Mouse (Mus musculus) CH12.LX (cell line): ENCODE results near the gene Galnt6. TPM values are rescaled to one million over a fixed set of nuclear protein-coding genes. Genes with fewer than 3 reads are reported as not detected.
A peak's percentile ranks its signal among the peaks of the same experiment; 100 is the strongest.

Experiments used
- DNase-seq: peaks from one replicate; pipeline ENCODE4 v3.0.0-alpha.2; 2013; ENCODE audit errors: extremely low read depth
- H3K27ac ChIP-seq: 2 replicates; pipeline ENCODE4 v1.5.1; 2012; ENCODE audit warnings: low read depth, mild to moderate bottlenecking, control low read depth, moderate library complexity; ENCODE audit not compliant: insufficient read depth
- H3K27me3 ChIP-seq: replicated peaks from 2 replicates; pipeline ENCODE3; 2012; ENCODE audit warnings: inconsistent platforms
- H3K36me3 ChIP-seq, 2 experiments: replicated peaks in 1 of 2; 2 replicates each; pipeline versions ENCODE3 to v1.6.1; 2012; ENCODE audit warnings: inconsistent platforms in 1 of 2, low read length in 1 of 2, mild to moderate bottlenecking in 1 of 2, mixed read lengths in 1 of 2, moderate library complexity in 1 of 2; ENCODE audit not compliant: control insufficient read depth in 1 of 2, insufficient read depth in 1 of 2
- H3K4me1 ChIP-seq, 2 experiments: 2 replicates each; pipeline ENCODE4 v1.6.1; 2012; ENCODE audit warnings: inconsistent platforms in 1 of 2, moderate library complexity in 1 of 2; ENCODE audit not compliant: insufficient read depth in 2 of 2, control insufficient read depth in 1 of 2
- H3K4me2 ChIP-seq: 2 replicates; pipeline ENCODE4 v1.6.1; 2012; ENCODE audit warnings: low read depth, mild to moderate bottlenecking, control low read depth; ENCODE audit not compliant: poor library complexity, insufficient read depth, severe bottlenecking
- H3K4me3 ChIP-seq, 3 experiments: fragments of 150-350 bp in 1 of 3; sonication (generic) in 1 of 3; replicated peaks in 1 of 3; 2 replicates each; pipeline versions ENCODE3 to v1.5.1; 2011 to 2012; ENCODE audit warnings: low read depth in 2 of 3, low read length in 2 of 3, mild to moderate bottlenecking in 2 of 3, moderate library complexity in 2 of 3, control low read depth in 1 of 3, improper control_type of control experiment in 1 of 3, inconsistent platforms in 1 of 3, mixed read lengths in 1 of 3; ENCODE audit not compliant: poor library complexity in 1 of 3
- H3K79me2 ChIP-seq: replicated peaks from 2 replicates; pipeline ENCODE4 v1.6.1; 2012; ENCODE audit warnings: mild to moderate bottlenecking, moderate library complexity; ENCODE audit not compliant: control insufficient read depth, poor library complexity, insufficient read depth, severe bottlenecking; ENCODE audit errors: extremely low read depth
- H3K9ac ChIP-seq: 2 replicates; pipeline ENCODE4 v1.6.1; 2012; ENCODE audit warnings: low read depth, mild to moderate bottlenecking, control low read depth, moderate library complexity; ENCODE audit not compliant: insufficient read depth
- H3K9me3 ChIP-seq: replicated peaks from 2 replicates; pipeline ENCODE3; 2012; ENCODE audit warnings: low read length, inconsistent platforms, mixed read lengths
- CHD1 ChIP-seq: IDR thresholded peaks from 2 replicates; pipeline ENCODE4 v1.6.1; 2012; ENCODE audit warnings: low read depth, low read length, improper control_type of control experiment, inconsistent platforms
- CHD2 ChIP-seq: IDR thresholded peaks from 2 replicates; pipeline ENCODE4 v1.6.1; 2011; ENCODE audit warnings: low read length, improper control_type of control experiment
- CTCF ChIP-seq, 2 experiments: IDR thresholded peaks in 1 of 2; conservative IDR thresholded peaks in 1 of 2; 2 replicates each; pipeline ENCODE4 v1.5.1; 2011 to 2012; ENCODE audit warnings: low read depth in 2 of 2, low read length in 2 of 2, improper control_type of control experiment in 1 of 2, inconsistent platforms in 1 of 2, mild to moderate bottlenecking in 1 of 2, moderate library complexity in 1 of 2
- E2F4 ChIP-seq: IDR thresholded peaks from 2 replicates; pipeline ENCODE4 v1.6.1; 2011; ENCODE audit warnings: low read depth, low read length, improper control_type of control experiment; ENCODE audit not compliant: insufficient replicate concordance
- ELF1 ChIP-seq: IDR thresholded peaks from 2 replicates; pipeline ENCODE4 v1.6.1; 2014; ENCODE audit warnings: low read depth, mild to moderate bottlenecking, inconsistent platforms, low read length, improper control_type of control experiment
- EP300 ChIP-seq: IDR thresholded peaks from 2 replicates; pipeline ENCODE4 v1.6.1; 2011; ENCODE audit warnings: low read length, improper control_type of control experiment
- ETS1 ChIP-seq: conservative IDR thresholded peaks from 2 replicates; pipeline ENCODE4 v1.6.1; 2012; ENCODE audit warnings: low read depth, mild to moderate bottlenecking, inconsistent platforms, low read length, improper control_type of control experiment, moderate library complexity
- GABPA ChIP-seq: IDR thresholded peaks from 2 replicates; pipeline ENCODE4 v1.6.1; 2012; ENCODE audit warnings: low read depth, low read length, improper control_type of control experiment, inconsistent platforms; ENCODE audit not compliant: insufficient replicate concordance
- JUN ChIP-seq: IDR thresholded peaks from 2 replicates; pipeline ENCODE4 v1.6.1; 2011; ENCODE audit warnings: low read depth, mild to moderate bottlenecking, low read length, improper control_type of control experiment, moderate library complexity; ENCODE audit not compliant: insufficient read depth
- JUND ChIP-seq: conservative IDR thresholded peaks from 2 replicates; pipeline ENCODE4 v1.6.1; 2011; ENCODE audit warnings: low read depth, low read length, improper control_type of control experiment
- KAT2A ChIP-seq: IDR thresholded peaks from 2 replicates; pipeline ENCODE4 v1.6.1; 2012; ENCODE audit warnings: low read length, improper control_type of control experiment, inconsistent platforms; ENCODE audit not compliant: insufficient replicate concordance
- MAFK ChIP-seq: IDR thresholded peaks from 2 replicates; pipeline ENCODE4 v1.6.1; 2011; ENCODE audit warnings: low read length, improper control_type of control experiment; ENCODE audit not compliant: insufficient replicate concordance
- MAX ChIP-seq: IDR thresholded peaks from 2 replicates; pipeline ENCODE4 v1.6.1; 2011; ENCODE audit warnings: low read length, improper control_type of control experiment
- MAZ ChIP-seq: IDR thresholded peaks from 2 replicates; pipeline ENCODE4 v1.6.1; 2012; ENCODE audit warnings: low read depth, mild to moderate bottlenecking, inconsistent platforms, low read length, improper control_type of control experiment, moderate library complexity
- MEF2A ChIP-seq: IDR thresholded peaks from 2 replicates; pipeline ENCODE4 v1.6.1; 2014; ENCODE audit warnings: low read depth, mild to moderate bottlenecking, inconsistent platforms, low read length, improper control_type of control experiment, borderline replicate concordance
- MXI1 ChIP-seq: IDR thresholded peaks from 2 replicates; pipeline ENCODE4 v1.6.1; 2011; ENCODE audit warnings: mild to moderate bottlenecking, low read depth, low read length, improper control_type of control experiment
- MYC ChIP-seq: IDR thresholded peaks from 2 replicates; pipeline ENCODE4 v1.6.1; 2011; ENCODE audit warnings: low read depth, mild to moderate bottlenecking, improper control_type of control experiment, low read length
- NELFE ChIP-seq: IDR thresholded peaks from 2 replicates; pipeline ENCODE4 v1.6.1; 2011; ENCODE audit warnings: low read depth, low read length, improper control_type of control experiment
- NRF1 ChIP-seq: IDR thresholded peaks from 2 replicates; pipeline ENCODE4 v1.6.1; 2014; ENCODE audit warnings: low read depth, mild to moderate bottlenecking, inconsistent platforms, low read length, improper control_type of control experiment, moderate library complexity
- POLR2A ChIP-seq: IDR thresholded peaks from 2 replicates; pipeline ENCODE4 v1.6.1; 2011; ENCODE audit warnings: low read depth, mild to moderate bottlenecking, improper control_type of control experiment, low read length
- POLR2AphosphoS2 ChIP-seq: IDR thresholded peaks from 2 replicates; pipeline ENCODE4 v1.6.1; 2011; ENCODE audit warnings: low read depth, low read length, improper control_type of control experiment
- RAD21 ChIP-seq: IDR thresholded peaks from 2 replicates; pipeline ENCODE4 v1.6.1; 2011; ENCODE audit warnings: low read depth, mild to moderate bottlenecking, low read length, improper control_type of control experiment, moderate library complexity
- RCOR1 ChIP-seq: conservative IDR thresholded peaks from 2 replicates; pipeline ENCODE4 v1.6.1; 2012; ENCODE audit warnings: low read depth, mild to moderate bottlenecking, inconsistent platforms, low read length, improper control_type of control experiment
- SMC3 ChIP-seq: IDR thresholded peaks from 2 replicates; pipeline ENCODE4 v1.6.1; 2011; ENCODE audit warnings: low read depth, low read length, improper control_type of control experiment
- TBP ChIP-seq: conservative IDR thresholded peaks from 2 replicates; pipeline ENCODE4 v1.6.1; 2011; ENCODE audit warnings: low read depth, low read length, improper control_type of control experiment
- TCF12 ChIP-seq: IDR thresholded peaks from 2 replicates; pipeline ENCODE4 v1.6.1; 2014; ENCODE audit warnings: low read depth, mild to moderate bottlenecking, inconsistent platforms, low read length, improper control_type of control experiment
- UBTF ChIP-seq: IDR thresholded peaks from 2 replicates; pipeline ENCODE4 v1.6.1; 2012; ENCODE audit warnings: low read depth, mild to moderate bottlenecking, inconsistent platforms, low read length, improper control_type of control experiment, moderate library complexity
- USF1 ChIP-seq: IDR thresholded peaks from 2 replicates; pipeline ENCODE4 v1.6.1; 2014; ENCODE audit warnings: low read depth, mild to moderate bottlenecking, inconsistent platforms, low read length, improper control_type of control experiment
- ZKSCAN1 ChIP-seq: IDR thresholded peaks from 2 replicates; pipeline ENCODE4 v1.6.1; 2012; ENCODE audit warnings: low read depth, inconsistent platforms, low read length, improper control_type of control experiment, borderline replicate concordance
- ZNF384 ChIP-seq: IDR thresholded peaks from 2 replicates; pipeline ENCODE4 v1.6.1; 2012; ENCODE audit warnings: low read depth, low read length, improper control_type of control experiment, inconsistent platforms
- dilution Hi-C: fragments of 300-500 bp; cut with MboI; formaldehyde crosslinking; loops from 2 replicates; pipeline ENCODE4 v1.14.3; 2020; ENCODE audit warnings: low sequenced_read_pairs; ENCODE audit not compliant: extremely low pct_unique_long_range_greater_than_20kb, extremely low pct_ligation_motif_present
- in situ Hi-C: fragments of 300-500 bp; cut with MboI; formaldehyde crosslinking; loops from 3 replicates; pipeline ENCODE4 v1.14.3; 2019; ENCODE audit warnings: low sequenced_read_pairs, low pct_ligation_motif_present, low pct_unique_long_range_greater_than_20kb, mixed read lengths
- polyA plus RNA-seq: library from polyadenylated mRNA; unstranded; fragments of >175 nt; gene quantifications from 2 replicates; pipeline ENCODE4 v1.2.1, GENCODE M21; 2012; ENCODE audit warnings: low read depth; ENCODE audit not compliant: insufficient read length
- total RNA-seq, 2 experiments: library from RNA; depleted of rRNA; stranded (reverse); fragments of 300-350 nt in 1 of 2; fragments of >200 nt in 1 of 2; gene quantifications; 2 replicates each; pipeline ENCODE4 v1.2.3; 2012 to 2014

The Galnt6 gene
- total and polyA plus RNA-seq, 3 experiments, result 0.58 to 5.0 (median 2.0) TPM

GRCm38 (mm10) chr15:100762649-100763048, 33.5 kb upstream of the Galnt6 start:
- no peak for DNase-seq
- in situ Hi-C loops, result loop anchor here (5.0 to 10.0 kb wide), 3 partner anchors 55 to 242 kb away; no protein-coding TSS in a partner anchor

GRCm38 (mm10) chr15:100761419-100762185, 32.4 kb upstream of the Galnt6 start, which contains the start of gene Slc4a8:
Slc4a8 (plus strand) TSS chr15:100761747.
- dilution Hi-C loops (no loop called here), in situ Hi-C loops (loop anchor here (5.0 to 10.0 kb wide), 3 partner anchors 56 to 243 kb away; no protein-coding TSS in a partner anchor)
- Histone ChIP-seq H3K36me3 (no peaks in the 10 kb centered on the region), H3K79me2 (no peaks in the 10 kb centered on the region), H3K9ac (peak within 1 kb of the TSS; percentile 73), H3K4me3 (peak within 1 kb of the TSS; percentile 63 to 77 (median 69)), H3K27me3 (peaks cover 3% of the 10 kb centered on the region), H3K4me2 (peak within 1 kb of the TSS; percentile 91), H3K27ac (peak within 1 kb of the TSS; percentile 71), H3K9me3 (no peaks in the 10 kb centered on the region), H3K4me1 (peaks cover 14 to 44% of the 10 kb centered on the region in 2 experiments)
- DNase-seq, result peak; percentile 94
- TF ChIP-seq UBTF (peak; percentile 90), RCOR1 (0 out of 2 replicates have a peak, but pooled peaks have one; percentile 62), MYC (no peak), JUN (no peak), ZKSCAN1 (no peak), E2F4 (peak; percentile 76; the same call in 1 of the 2 replicates), GABPA (no peak), JUND (no peak), MAX (peak; percentile 61; the same call in 1 of the 2 replicates), MXI1 (peak; percentile 90), ETS1 (no peak), CHD1 (no peak; the same call in 1 of the 2 replicates), MEF2A (peak; percentile 52; the same call in 1 of the 2 replicates), POLR2AphosphoS2 (no peak), USF1 (no peak), SMC3 (peak; percentile 59), KAT2A (no peak), RAD21 (peak; percentile 9), POLR2A (peak; percentile 31; the same call in 1 of the 2 replicates), CHD2 (0 out of 2 replicates have a peak, but pooled peaks have one; percentile 53), ZNF384 (no peak), CTCF (conservative IDR thresholded peaks at IDR 0.05 in 1 of 2, IDR thresholded peaks at IDR 0.05 in 1 of 2; ENCODE audit: low read depth in 2 of 2, low read length in 2 of 2) (peak in 1 of 2 experiments; percentile 71; a peak in 2 of 4 replicates), NELFE (peak; percentile 57; the same call in 1 of the 2 replicates)

More at GRCm38 (mm10) chr15:100762649-100763048, 33.5 kb upstream of the Galnt6 start:
- no peak overlapping the region for H3K27ac ChIP-seq
- no peak for TF ChIP-seq MAX
- TF ChIP-seq POLR2AphosphoS2, result no peak
- TF ChIP-seq EP300, result no peak
- no peak for TF ChIP-seq TCF12
- TF ChIP-seq E2F4, result no peak
- no peak for TF ChIP-seq KAT2A
- TF ChIP-seq JUN, result no peak
- TF ChIP-seq NRF1, result no peak
- no peak for TF ChIP-seq NELFE
- no peak for TF ChIP-seq TBP
- no peak for TF ChIP-seq ELF1
- no peak for TF ChIP-seq GABPA
- TF ChIP-seq MXI1, result no peak
- no peak for TF ChIP-seq CTCF (conservative IDR thresholded peaks at IDR 0.05 in 1 of 2, IDR thresholded peaks at IDR 0.05 in 1 of 2; ENCODE audit: low read depth in 2 of 2, low read length in 2 of 2)
- no peak for TF ChIP-seq MAZ
- TF ChIP-seq JUND, result no peak
- TF ChIP-seq UBTF, result no peak
- TF ChIP-seq RCOR1, result no peak
- TF ChIP-seq MAFK, result no peak
- no peak for TF ChIP-seq SMC3
- dilution Hi-C loops, result no loop called here
- no peaks in the 10 kb centered on the region for H3K36me3 ChIP-seq
- H3K27me3 ChIP-seq, result peaks cover 3% of the 10 kb centered on the region
- H3K79me2 ChIP-seq, result no peaks in the 10 kb centered on the region
- no peaks in the 10 kb centered on the region for H3K9me3 ChIP-seq
- peaks cover 14 to 42% of the 10 kb centered on the region in 2 experiments for H3K4me1 ChIP-seq
- H3K4me2 ChIP-seq, result peak overlapping the region; percentile 91; the same call in 1 of the 2 replicates
- no peak overlapping the region for H3K9ac ChIP-seq
- H3K4me3 ChIP-seq, result no peak overlapping the region
